ENCODE assay signal across 20 mouse cellular contexts in the genomic region with DNA sequence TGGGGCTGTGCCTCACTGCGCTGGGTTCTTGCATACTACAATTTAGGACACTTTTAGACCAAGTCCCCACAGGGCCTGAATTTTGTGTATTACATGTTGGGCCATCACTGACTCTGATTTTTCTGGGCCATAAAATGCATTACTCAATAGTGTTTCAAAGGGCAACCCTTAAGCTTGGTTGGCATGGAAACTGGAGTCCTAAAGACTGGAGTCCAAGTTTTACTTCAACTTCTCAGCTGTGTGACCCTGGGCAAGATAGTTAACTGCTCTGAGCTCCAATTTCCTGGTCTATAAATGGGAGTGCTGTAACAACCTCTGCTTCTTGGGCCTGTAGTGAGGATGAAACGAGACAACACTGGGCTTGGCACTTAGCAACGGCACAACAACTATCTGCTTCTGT.
A peak's percentile ranks its signal among the peaks of the same experiment; 100 is the strongest.
DNase-seq lines count a peak whose midpoint lies in the region; ATAC-seq and TF ChIP-seq lines count a peak whose summit lies in the region.
"Had no signal": no experiment of that assay in that cellular context is flagged by ENCODE, and none has a peak within 500 bp of the region (broad histone marks: within the 10 kb centered on the region; RNA-seq: fewer than 3 reads in every experiment).

No protein-coding gene starts in this region.

- TF ChIP-seq EP300 in heart, adult 2 months (IDR thresholded peaks at IDR 0.05; ENCODE audit: insufficient read depth, low read depth, low read length), result no peak

- no peak overlapping the region for H3K4me2 ChIP-seq in midbrain, embryonic 15.5 days
- H3K4me2 ChIP-seq: embryonic facial prominence, embryonic 15.5 days; forebrain, embryonic 13.5 days; heart, embryonic 13.5 days; limb, embryonic 15.5 days had no signal

- no peaks in the 10 kb centered on the region for H3K79me2 ChIP-seq in heart, adult 2 months (replicated peaks; ENCODE audit: control insufficient read depth, insufficient read depth, low read length)

- ATAC-seq in midbrain, embryonic 15.5 days (replicated peaks), result no peak
- ATAC-seq: forebrain, embryonic 13.5 days; hindbrain, embryonic 16.5 days; liver, postnatal 0 days had no signal

- peaks cover 10% of the 10 kb centered on the region for H3K36me3 ChIP-seq in heart, adult 2 months (ENCODE audit: control insufficient read depth, insufficient read depth, low read length)
- 0 out of 2 replicates have a peak, but pooled peaks cover 3% of the 10 kb centered on the region for H3K36me3 ChIP-seq in midbrain, embryonic 10.5 days
- no peaks in the 10 kb centered on the region for H3K36me3 ChIP-seq in midbrain, embryonic 15.5 days (replicated peaks)
- H3K36me3 ChIP-seq: embryonic facial prominence, embryonic 15.5 days; limb, embryonic 15.5 days had no signal

- intact Hi-C loops in heart, adult 2 months (cut with DNase I), result no loop called here

- no peak for TF ChIP-seq CTCF in heart, adult 2 months (IDR thresholded peaks at IDR 0.05)

- no peaks in the 10 kb centered on the region for H3K9me3 ChIP-seq in midbrain, embryonic 10.5 days (replicated peaks)
- no peaks in the 10 kb centered on the region for H3K9me3 ChIP-seq in midbrain, embryonic 15.5 days
- H3K9me3 ChIP-seq: embryonic facial prominence, embryonic 15.5 days; forebrain, embryonic 13.5 days; heart, embryonic 13.5 days; limb, embryonic 15.5 days had no signal

- WGBS in heart, adult 2 months, result 77% methylated on average over 3 of the region's 3 CpGs
- WGBS in midbrain, embryonic 10.5 days, result 80% methylated on average over 3 of the region's 3 CpGs
- 73% methylated on average over 3 of the region's 3 CpGs for WGBS in midbrain, embryonic 15.5 days

- H3K4me1 ChIP-seq in heart, adult 2 months (ENCODE audit: control insufficient read depth, insufficient read depth, low read length), result peaks cover 40% of the 10 kb centered on the region
- H3K4me1 ChIP-seq in midbrain, embryonic 10.5 days, result peaks cover 73% of the 10 kb centered on the region
- H3K4me1 ChIP-seq in midbrain, embryonic 15.5 days, result peaks cover 12% of the 10 kb centered on the region

- no peak for TF ChIP-seq POLR2A in heart, adult 2 months (IDR thresholded peaks at IDR 0.05; ENCODE audit: insufficient read depth, low read depth, low read length)

- DNase-seq in heart, adult 2 months, result no peak
- no peak for DNase-seq in heart, postnatal 4 days
- no peak for DNase-seq in midbrain, embryonic 10.5 days (ENCODE audit: low spot score)
- DNase-seq in fat pad, adult 2 months (ENCODE audit: extremely low read depth, low read depth, low spot score), result peak; percentile 87
- no peak for DNase-seq in thymus, postnatal 4 days
- DNase-seq in layer of hippocampus, adult 9-11 months, result no peak
- DNase-seq: adrenal gland, postnatal 14 days; cerebellum, adult 11-12 months; cerebellum, postnatal 25 days; gastrocnemius, postnatal 36 days; layer of hippocampus, postnatal 36 days; liver, postnatal 0 days; lung, postnatal 10 days; right cerebral cortex, postnatal 25 days had no signal

- no peak overlapping the region for H3K9ac ChIP-seq in heart, adult 2 months (ENCODE audit: low read depth, low read length)
- H3K9ac ChIP-seq in midbrain, embryonic 15.5 days, result no peak overlapping the region
- H3K9ac ChIP-seq: embryonic facial prominence, embryonic 15.5 days; forebrain, embryonic 13.5 days; heart, embryonic 13.5 days; limb, embryonic 15.5 days; liver, postnatal 0 days had no signal

- peak overlapping the region; percentile 61 for H3K27ac ChIP-seq in heart, adult 2 months
- H3K27ac ChIP-seq in midbrain, embryonic 10.5 days (replicated peaks), result peak overlapping the region; percentile 73; the same call in 1 of the 2 replicates
- H3K27ac ChIP-seq in midbrain, embryonic 15.5 days, result no peak overlapping the region
- H3K27ac ChIP-seq: embryonic facial prominence, embryonic 15.5 days; limb, embryonic 15.5 days had no signal

- H3K4me3 ChIP-seq in heart, adult 2 months, result no peak overlapping the region
- H3K4me3 ChIP-seq in midbrain, embryonic 10.5 days, result no peak overlapping the region
- no peak overlapping the region for H3K4me3 ChIP-seq in midbrain, embryonic 15.5 days
- H3K4me3 ChIP-seq: embryonic facial prominence, embryonic 15.5 days; forebrain, embryonic 13.5 days; heart, embryonic 13.5 days; limb, embryonic 15.5 days had no signal

- no peaks in the 10 kb centered on the region for H3K27me3 ChIP-seq in heart, adult 2 months (ENCODE audit: control insufficient read depth, insufficient read depth, low read length)
- no peaks in the 10 kb centered on the region for H3K27me3 ChIP-seq in midbrain, embryonic 10.5 days (ENCODE audit: low read depth, poor library complexity, severe bottlenecking)
- H3K27me3 ChIP-seq in midbrain, embryonic 15.5 days (replicated peaks), result no peaks in the 10 kb centered on the region
- H3K27me3 ChIP-seq: embryonic facial prominence, embryonic 15.5 days; forebrain, embryonic 13.5 days; heart, embryonic 13.5 days; limb, embryonic 15.5 days had no signal
